10 mouse cellular contexts compared by ENCODE assay signal in the genomic region with DNA sequence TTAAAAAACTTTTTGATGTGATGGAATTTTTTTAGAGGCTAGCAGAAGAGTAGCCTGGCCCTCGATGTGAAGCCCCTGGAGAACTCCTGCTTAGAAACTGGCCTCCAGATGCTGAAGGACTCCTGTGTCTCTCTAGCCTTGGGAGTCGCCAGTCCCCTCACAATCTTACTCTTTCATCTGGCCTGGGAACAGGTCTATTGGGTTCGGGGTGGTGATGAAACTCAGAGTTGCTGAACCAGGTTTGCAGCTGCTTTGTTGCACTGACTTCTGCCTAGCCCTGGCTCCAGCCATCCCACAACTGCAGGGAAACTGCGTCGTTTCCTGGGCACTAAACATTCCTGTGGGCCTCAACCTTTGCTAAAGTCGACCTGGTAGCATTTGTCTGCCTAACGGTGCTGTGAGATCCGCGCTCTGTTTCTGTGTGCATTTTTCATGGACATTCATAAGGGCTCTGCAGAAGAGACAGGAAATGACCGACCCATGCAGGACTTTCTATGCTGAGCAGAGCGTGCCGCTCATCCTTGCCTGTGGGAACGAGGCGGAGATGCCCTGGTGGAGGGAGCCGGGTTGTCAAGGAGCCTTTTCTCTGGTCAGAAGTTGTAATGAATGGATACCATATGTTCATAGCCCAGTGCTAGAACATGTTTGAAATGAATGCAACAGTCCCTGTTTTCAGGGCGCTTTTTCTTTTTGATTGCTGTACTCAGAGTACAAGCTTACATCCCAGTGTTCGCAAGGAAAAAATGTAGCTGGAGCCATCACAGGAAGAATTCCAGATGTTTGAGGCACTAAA. TPM values are rescaled to one million over a fixed set of nuclear protein-coding genes. Genes with fewer than 3 reads are reported as not detected.
DNase-seq lines count a peak whose midpoint lies in the region; ATAC-seq lines count a peak whose summit lies in the region.
"Had no signal": no experiment of that assay in that cellular context is flagged by ENCODE, and none has a peak within 500 bp of the region (broad histone marks: within the 10 kb centered on the region; RNA-seq: fewer than 3 reads in every experiment).

No protein-coding gene starts in this region.

- peak overlapping the region; percentile 60; the same call in 1 of the 2 replicates for H3K27ac ChIP-seq in kidney, embryonic 14.5 days (ENCODE audit: low read depth, low read length)
- H3K27ac ChIP-seq in midbrain, embryonic 14.5 days (replicated peaks; ENCODE audit: low read depth, low read length), result 0 out of 2 replicates have a peak overlapping the region, but pooled peaks have one; percentile 26
- no peak overlapping the region for H3K27ac ChIP-seq in midbrain, embryonic 11.5 days (ENCODE audit: low read depth, low read length)
- 0 out of 2 replicates have a peak overlapping the region, but pooled peaks have one; percentile 61 for H3K27ac ChIP-seq in limb, embryonic 10.5 days
- peak overlapping the region; percentile 84 for H3K27ac ChIP-seq in stomach, embryonic 16.5 days (ENCODE audit: low read length)
- H3K27ac ChIP-seq: liver, embryonic 14.5 days had no signal

- WGBS in kidney, embryonic 14.5 days, result 38% methylated on average over 17 of the region's 17 CpGs
- 77% methylated on average over 17 of the region's 17 CpGs for WGBS in midbrain, embryonic 14.5 days
- WGBS in midbrain, embryonic 11.5 days, result 80% methylated on average over 17 of the region's 17 CpGs
- 62% methylated on average over 17 of the region's 17 CpGs for WGBS in limb, embryonic 10.5 days
- WGBS in stomach, embryonic 16.5 days, result 31% methylated on average over 17 of the region's 17 CpGs

- no peak overlapping the region for H3K4me3 ChIP-seq in kidney, embryonic 14.5 days (ENCODE audit: low read length)
- H3K4me3 ChIP-seq in midbrain, embryonic 14.5 days (replicated peaks; ENCODE audit: low read depth, low read length), result no peak overlapping the region
- H3K4me3 ChIP-seq in midbrain, embryonic 11.5 days (ENCODE audit: low read depth, low read length), result no peak overlapping the region
- no peak overlapping the region for H3K4me3 ChIP-seq in limb, embryonic 10.5 days
- no peak overlapping the region for H3K4me3 ChIP-seq in stomach, embryonic 16.5 days (replicated peaks; ENCODE audit: low read length)

- DNase-seq in kidney, adult 18-20 months, result no peak
- no peak for DNase-seq in midbrain, embryonic 14.5 days
- DNase-seq in midbrain, embryonic 11.5 days (ENCODE audit: low spot score, missing footprints), result no peak
- DNase-seq in limb, embryonic 10.5 days (ENCODE audit: low spot score), result no peak
- DNase-seq in gastrocnemius, postnatal 10 days, result no peak
- no peak for DNase-seq in layer of hippocampus, adult 9-11 months
- DNase-seq: thymus, postnatal 4 days had no signal

- no peak overlapping the region for H3K4me2 ChIP-seq in kidney, embryonic 14.5 days (replicated peaks; ENCODE audit: low read depth, low read length)
- no peak overlapping the region for H3K4me2 ChIP-seq in midbrain, embryonic 14.5 days (ENCODE audit: low read length)
- no peak overlapping the region for H3K4me2 ChIP-seq in midbrain, embryonic 11.5 days
- no peak overlapping the region for H3K4me2 ChIP-seq in stomach, embryonic 16.5 days (ENCODE audit: low read depth, low read length)

- H3K9ac ChIP-seq in kidney, embryonic 14.5 days (ENCODE audit: low read depth, low read length), result peak overlapping the region; percentile 24; the same call in 1 of the 2 replicates
- H3K9ac ChIP-seq in midbrain, embryonic 14.5 days (replicated peaks; ENCODE audit: low read length), result no peak overlapping the region
- no peak overlapping the region for H3K9ac ChIP-seq in midbrain, embryonic 11.5 days (ENCODE audit: low read length)
- H3K9ac ChIP-seq in stomach, embryonic 16.5 days (ENCODE audit: low read length), result peak overlapping the region; percentile 43; the same call in 1 of the 2 replicates
- H3K9ac ChIP-seq: liver, embryonic 14.5 days had no signal

- no peaks in the 10 kb centered on the region for H3K36me3 ChIP-seq in kidney, embryonic 14.5 days (ENCODE audit: control insufficient read depth, insufficient read depth, low read length)
- no peaks in the 10 kb centered on the region for H3K36me3 ChIP-seq in midbrain, embryonic 14.5 days (ENCODE audit: control insufficient read depth, insufficient read depth, low read length)
- peaks cover 2% of the 10 kb centered on the region; the same call in 1 of the 2 replicates for H3K36me3 ChIP-seq in midbrain, embryonic 11.5 days (ENCODE audit: control insufficient read depth, insufficient read depth, low read length)
- H3K36me3 ChIP-seq in limb, embryonic 10.5 days, result peaks cover 38% of the 10 kb centered on the region
- no peaks in the 10 kb centered on the region for H3K36me3 ChIP-seq in stomach, embryonic 16.5 days (ENCODE audit: control insufficient read depth, insufficient read depth, low read length)

- H3K4me1 ChIP-seq in kidney, embryonic 14.5 days (ENCODE audit: control insufficient read depth, insufficient read depth, low read length), result peaks cover 31% of the 10 kb centered on the region
- peaks cover 13% of the 10 kb centered on the region; the same call in 1 of the 2 replicates for H3K4me1 ChIP-seq in midbrain, embryonic 14.5 days (ENCODE audit: control insufficient read depth, insufficient read depth, low read length)
- peaks cover 5% of the 10 kb centered on the region; the same call in 1 of the 2 replicates for H3K4me1 ChIP-seq in midbrain, embryonic 11.5 days (ENCODE audit: control insufficient read depth, insufficient read depth, low read length)
- H3K4me1 ChIP-seq in limb, embryonic 10.5 days, result peaks cover 55% of the 10 kb centered on the region
- H3K4me1 ChIP-seq in stomach, embryonic 16.5 days (ENCODE audit: control insufficient read depth, insufficient read depth, low read length), result peaks cover 47% of the 10 kb centered on the region

- no peak for ATAC-seq in kidney, embryonic 14.5 days (ENCODE audit: low FRiP score, low TSS enrichment)
- no peak for ATAC-seq in midbrain, embryonic 14.5 days (ENCODE audit: low FRiP score, low TSS enrichment)
- ATAC-seq in midbrain, embryonic 11.5 days (ENCODE audit: low FRiP score), result no peak
- ATAC-seq in stomach, embryonic 16.5 days (ENCODE audit: insufficient read depth, low FRiP score), result no peak

- no peaks in the 10 kb centered on the region for H3K9me3 ChIP-seq in kidney, embryonic 14.5 days (ENCODE audit: control insufficient read depth, low read length)
- no peaks in the 10 kb centered on the region for H3K9me3 ChIP-seq in midbrain, embryonic 14.5 days (ENCODE audit: control insufficient read depth, low read length)
- H3K9me3 ChIP-seq in midbrain, embryonic 11.5 days (ENCODE audit: control insufficient read depth, low read length), result no peaks in the 10 kb centered on the region
- H3K9me3 ChIP-seq in limb, embryonic 10.5 days (replicated peaks), result no peaks in the 10 kb centered on the region
- no peaks in the 10 kb centered on the region for H3K9me3 ChIP-seq in stomach, embryonic 16.5 days (replicated peaks; ENCODE audit: control insufficient read depth, low read length)

- H3K27me3 ChIP-seq in kidney, embryonic 14.5 days (ENCODE audit: control insufficient read depth, insufficient read depth, low read length), result no peaks in the 10 kb centered on the region
- H3K27me3 ChIP-seq in midbrain, embryonic 14.5 days (ENCODE audit: control insufficient read depth, insufficient read depth, low read length), result no peaks in the 10 kb centered on the region
- no peaks in the 10 kb centered on the region for H3K27me3 ChIP-seq in midbrain, embryonic 11.5 days (ENCODE audit: control insufficient read depth, insufficient read depth, low read length)
- H3K27me3 ChIP-seq in limb, embryonic 10.5 days (ENCODE audit: low read depth, poor library complexity, severe bottlenecking), result no peaks in the 10 kb centered on the region
- no peaks in the 10 kb centered on the region for H3K27me3 ChIP-seq in stomach, embryonic 16.5 days (ENCODE audit: control insufficient read depth, insufficient read depth, low read length)

RNA-seq across cellular contexts. Expression of a gene that starts 11.5 kb away (rescaled TPM):
- 76.9 and 114 TPM in 2 replicates for polyA plus RNA-seq in kidney, embryonic 14.5 days (2014; fragmentation: Nextera tagmentation; extraction: Ambion mirVana)
- 132 and 158 TPM in 2 replicates for polyA plus RNA-seq in midbrain, embryonic 14.5 days (2014; fragmentation: Nextera tagmentation; extraction: Ambion mirVana)
- 148 and 170 TPM in 2 replicates for polyA plus RNA-seq in midbrain, embryonic 11.5 days (2014; fragmentation: Nextera tagmentation; extraction: Ambion mirVana)
- 182 and 190 TPM in 2 replicates for polyA plus RNA-seq in limb, embryonic 10.5 days (2016; fragmentation: Nextera tagmentation; extraction: Ambion mirVana)
- 161 and 169 TPM in 2 replicates for polyA plus RNA-seq in stomach, embryonic 16.5 days (2015; fragmentation: Nextera tagmentation; extraction: Ambion mirVana)
- total RNA-seq in gastrocnemius, postnatal 10 days (2021), result 10 to 100 TPM; 37.0 to 42.8 TPM

RNA-seq across cellular contexts. Expression of a gene that starts 30.7 kb away (rescaled TPM):
- polyA plus RNA-seq in kidney, embryonic 14.5 days (2014; fragmentation: Nextera tagmentation; extraction: Ambion mirVana), result 12.8 and 19.6 TPM in 2 replicates
- 10.0 and 11.0 TPM in 2 replicates for polyA plus RNA-seq in midbrain, embryonic 14.5 days (2014; fragmentation: Nextera tagmentation; extraction: Ambion mirVana)
- polyA plus RNA-seq in midbrain, embryonic 11.5 days (2014; fragmentation: Nextera tagmentation; extraction: Ambion mirVana), result 17.2 and 18.5 TPM in 2 replicates
- 22.8 and 23.6 TPM in 2 replicates for polyA plus RNA-seq in limb, embryonic 10.5 days (2016; fragmentation: Nextera tagmentation; extraction: Ambion mirVana)
- polyA plus RNA-seq in stomach, embryonic 16.5 days (2015; fragmentation: Nextera tagmentation; extraction: Ambion mirVana), result 15.9 and 17.2 TPM in 2 replicates
- 10 to 100 TPM; 31.0 to 33.5 TPM for total RNA-seq in gastrocnemius, postnatal 10 days (2021)

RNA-seq across cellular contexts. Expression of a gene that starts 54.2 kb away (rescaled TPM):
- 0.80 and 1.1 TPM in 2 replicates for polyA plus RNA-seq in kidney, embryonic 14.5 days (2014; fragmentation: Nextera tagmentation; extraction: Ambion mirVana)
- polyA plus RNA-seq in midbrain, embryonic 14.5 days (2014; fragmentation: Nextera tagmentation; extraction: Ambion mirVana), result 0.70 and 1.5 TPM in 2 replicates
- 0.14 and 0.57 TPM in 2 replicates for polyA plus RNA-seq in midbrain, embryonic 11.5 days (2014; fragmentation: Nextera tagmentation; extraction: Ambion mirVana)
- 0.15 TPM in 1 of 2 replicates, not detected in the other for polyA plus RNA-seq in limb, embryonic 10.5 days (2016; fragmentation: Nextera tagmentation; extraction: Ambion mirVana)
- not detected in 2 replicates for polyA plus RNA-seq in stomach, embryonic 16.5 days (2015; fragmentation: Nextera tagmentation; extraction: Ambion mirVana)
- not detected for total RNA-seq in gastrocnemius, postnatal 10 days (2021)

Comparison
In these comparisons a context has a peak if more than half of its experiments do, and no peak if none do; other contexts are left out.
1. H3K9ac ChIP-seq: peak in kidney, embryonic 14.5 days (single experiment) and stomach, embryonic 16.5 days (single experiment); none in midbrain, embryonic 14.5 days (single experiment) and midbrain, embryonic 11.5 days (single experiment).